Mouse (Mus musculus) kidney, adult 18-20 months (tissue): ENCODE results near the gene Gm13696.
"Not testable (repeated sequence)": the region's sequence is repeated elsewhere in the genome, so short reads cannot be mapped to it uniquely, and the experiment has no call there.

Experiments
- DNase-seq: peaks from one replicate; pipeline ENCODE4 v3.0.0; 2021

Gene Gm13696

DNA sequence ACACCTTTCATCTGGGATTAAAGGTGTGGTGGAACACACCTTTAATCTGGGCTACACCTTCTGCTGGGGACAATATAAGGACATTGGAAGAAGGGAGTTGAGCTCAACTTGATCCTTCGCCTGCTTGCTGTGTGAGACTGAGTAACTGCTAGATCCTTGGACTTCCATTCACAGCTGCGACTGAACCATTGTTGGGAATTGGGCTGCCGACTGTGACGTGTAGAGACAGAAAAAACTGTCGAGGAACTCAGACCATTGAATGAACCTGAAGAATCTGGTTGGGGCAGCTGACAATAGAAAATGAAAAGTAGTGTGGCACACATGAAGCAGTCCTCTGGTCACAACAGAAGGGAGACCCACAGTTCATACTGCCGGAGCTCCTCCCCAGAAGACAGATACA, at the start of gene Gm13696:
Gm13696 (plus strand) TSS at position 301 of the 400 bp plus-strand sequence.
- DNase-seq: not testable (repeated sequence)

DNA sequence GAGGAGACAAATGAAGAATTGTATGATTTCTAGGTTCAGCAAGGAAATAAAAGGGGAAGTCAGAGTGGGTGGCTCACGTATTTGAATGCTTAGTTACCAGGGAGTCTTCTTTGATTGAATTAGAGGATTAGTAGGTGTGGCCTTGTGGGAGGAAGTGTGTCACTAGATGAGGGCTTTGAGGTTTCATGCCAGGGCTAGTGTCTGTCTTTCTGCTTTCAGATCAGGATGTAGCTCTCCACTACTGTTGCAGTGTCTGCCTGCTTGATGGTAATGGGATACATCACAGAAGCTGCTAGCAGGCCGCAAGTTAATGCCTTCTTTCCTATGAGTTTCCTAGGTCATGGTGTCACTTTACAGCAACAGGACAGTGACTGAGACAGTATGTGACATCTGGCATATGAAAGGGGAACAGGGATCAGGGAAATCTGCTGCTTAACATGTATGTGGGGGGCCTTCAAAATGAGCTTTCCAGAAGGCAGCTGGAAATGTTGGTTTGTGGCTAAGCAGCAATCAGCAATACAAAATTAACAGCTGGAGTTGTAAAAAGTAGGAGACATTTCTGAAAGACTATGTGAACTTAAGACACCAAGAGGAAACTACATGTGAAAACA, 43.3 kb upstream of the Gm13696 start:
- DNase-seq: no peak

GRCm38 (mm10) chr2:83940931-83941361, 32.0 kb upstream of the Gm13696 start, which contains the start of gene Zswim2:
Gene Zswim2, minus strand, starts transcription at chr2:83941228.
- DNase-seq: peak; percentile 24

DNA sequence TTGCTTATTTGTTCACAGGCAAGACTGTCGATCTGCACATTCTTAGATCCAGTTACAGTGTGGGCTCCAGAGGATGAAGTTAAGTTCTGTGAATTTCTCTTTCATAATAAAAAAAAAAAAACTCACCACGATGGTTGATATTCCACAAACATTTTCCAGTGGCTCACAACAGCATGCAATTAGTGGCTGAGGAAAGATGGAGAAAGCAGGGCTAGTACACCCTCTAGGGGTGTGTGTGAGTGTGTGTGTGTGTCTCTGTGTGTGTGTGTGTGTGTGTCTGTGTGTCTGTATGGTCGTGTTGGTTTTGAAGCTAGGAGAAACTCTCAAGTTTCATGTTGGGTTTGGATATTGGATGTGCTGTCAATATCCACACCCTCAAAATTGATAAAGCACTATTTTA, 31.5 kb upstream of the Gm13696 start:
- DNase-seq: no peak

DNA sequence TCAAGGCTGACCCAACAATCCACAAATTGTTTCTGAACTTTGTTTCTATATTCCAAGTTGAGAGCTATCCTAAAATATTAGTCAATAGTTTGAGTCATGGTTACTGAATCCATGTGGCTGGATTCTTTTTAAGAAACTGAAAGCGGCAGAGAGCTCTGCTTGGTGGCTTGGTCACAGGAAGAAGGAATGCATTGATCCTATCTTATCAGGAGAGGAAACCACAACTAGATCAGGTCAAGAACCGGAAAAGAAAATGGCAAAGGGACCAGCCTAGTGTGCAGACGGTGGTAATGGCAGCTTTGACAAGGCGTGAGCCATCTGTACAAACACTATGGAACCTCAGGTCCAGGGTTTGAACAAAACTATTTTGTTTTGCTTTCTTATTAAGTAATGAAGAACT, 31.1 kb upstream of the Gm13696 start:
- DNase-seq: no peak

DNA sequence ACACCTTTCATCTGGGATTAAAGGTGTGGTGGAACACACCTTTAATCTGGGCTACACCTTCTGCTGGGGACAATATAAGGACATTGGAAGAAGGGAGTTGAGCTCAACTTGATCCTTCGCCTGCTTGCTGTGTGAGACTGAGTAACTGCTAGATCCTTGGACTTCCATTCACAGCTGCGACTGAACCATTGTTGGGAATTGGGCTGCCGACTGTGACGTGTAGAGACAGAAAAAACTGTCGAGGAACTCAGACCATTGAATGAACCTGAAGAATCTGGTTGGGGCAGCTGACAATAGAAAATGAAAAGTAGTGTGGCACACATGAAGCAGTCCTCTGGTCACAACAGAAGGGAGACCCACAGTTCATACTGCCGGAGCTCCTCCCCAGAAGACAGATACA, 17.5 kb upstream of the Gm13696 start, which contains the start of gene Gm13698:
Gm13698 (plus strand) TSS at position 301 of the 400 bp plus-strand sequence.
- DNase-seq: not testable (repeated sequence)

DNA sequence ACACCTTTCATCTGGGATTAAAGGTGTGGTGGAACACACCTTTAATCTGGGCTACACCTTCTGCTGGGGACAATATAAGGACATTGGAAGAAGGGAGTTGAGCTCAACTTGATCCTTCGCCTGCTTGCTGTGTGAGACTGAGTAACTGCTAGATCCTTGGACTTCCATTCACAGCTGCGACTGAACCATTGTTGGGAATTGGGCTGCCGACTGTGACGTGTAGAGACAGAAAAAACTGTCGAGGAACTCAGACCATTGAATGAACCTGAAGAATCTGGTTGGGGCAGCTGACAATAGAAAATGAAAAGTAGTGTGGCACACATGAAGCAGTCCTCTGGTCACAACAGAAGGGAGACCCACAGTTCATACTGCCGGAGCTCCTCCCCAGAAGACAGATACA, 11.7 kb upstream of the Gm13696 start, which contains the start of gene Gm13693:
Gm13693 (plus strand) TSS at position 301 of the 400 bp plus-strand sequence.
- not testable (repeated sequence) for DNase-seq

DNA sequence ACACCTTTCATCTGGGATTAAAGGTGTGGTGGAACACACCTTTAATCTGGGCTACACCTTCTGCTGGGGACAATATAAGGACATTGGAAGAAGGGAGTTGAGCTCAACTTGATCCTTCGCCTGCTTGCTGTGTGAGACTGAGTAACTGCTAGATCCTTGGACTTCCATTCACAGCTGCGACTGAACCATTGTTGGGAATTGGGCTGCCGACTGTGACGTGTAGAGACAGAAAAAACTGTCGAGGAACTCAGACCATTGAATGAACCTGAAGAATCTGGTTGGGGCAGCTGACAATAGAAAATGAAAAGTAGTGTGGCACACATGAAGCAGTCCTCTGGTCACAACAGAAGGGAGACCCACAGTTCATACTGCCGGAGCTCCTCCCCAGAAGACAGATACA, 5.9 kb upstream of the Gm13696 start, which contains the start of gene Gm13695:
Gm13695 (plus strand) TSS at position 301 of the 400 bp plus-strand sequence.
- not testable (repeated sequence) for DNase-seq

- DNase-seq: not testable (repeated sequence)
These were observed 5.7 kb downstream of the Gm13696 start, which contains the start of gene Gm13694 for GRCm38 (mm10) chr2:83978633-83979032. Gene Gm13694, plus strand, starts transcription at chr2:83978933.

DNA sequence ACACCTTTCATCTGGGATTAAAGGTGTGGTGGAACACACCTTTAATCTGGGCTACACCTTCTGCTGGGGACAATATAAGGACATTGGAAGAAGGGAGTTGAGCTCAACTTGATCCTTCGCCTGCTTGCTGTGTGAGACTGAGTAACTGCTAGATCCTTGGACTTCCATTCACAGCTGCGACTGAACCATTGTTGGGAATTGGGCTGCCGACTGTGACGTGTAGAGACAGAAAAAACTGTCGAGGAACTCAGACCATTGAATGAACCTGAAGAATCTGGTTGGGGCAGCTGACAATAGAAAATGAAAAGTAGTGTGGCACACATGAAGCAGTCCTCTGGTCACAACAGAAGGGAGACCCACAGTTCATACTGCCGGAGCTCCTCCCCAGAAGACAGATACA, 11.5 kb downstream of the Gm13696 start, which contains the start of gene Gm13697:
Gm13697 (plus strand) TSS at position 301 of the 400 bp plus-strand sequence.
- DNase-seq: not testable (repeated sequence)

GRCm38 (mm10) chr2:83990253-83990652, 17.3 kb downstream of the Gm13696 start, which contains the start of gene Gm13691:
Gene Gm13691, plus strand, starts transcription at chr2:83990553.
- DNase-seq: not testable (repeated sequence)

DNA sequence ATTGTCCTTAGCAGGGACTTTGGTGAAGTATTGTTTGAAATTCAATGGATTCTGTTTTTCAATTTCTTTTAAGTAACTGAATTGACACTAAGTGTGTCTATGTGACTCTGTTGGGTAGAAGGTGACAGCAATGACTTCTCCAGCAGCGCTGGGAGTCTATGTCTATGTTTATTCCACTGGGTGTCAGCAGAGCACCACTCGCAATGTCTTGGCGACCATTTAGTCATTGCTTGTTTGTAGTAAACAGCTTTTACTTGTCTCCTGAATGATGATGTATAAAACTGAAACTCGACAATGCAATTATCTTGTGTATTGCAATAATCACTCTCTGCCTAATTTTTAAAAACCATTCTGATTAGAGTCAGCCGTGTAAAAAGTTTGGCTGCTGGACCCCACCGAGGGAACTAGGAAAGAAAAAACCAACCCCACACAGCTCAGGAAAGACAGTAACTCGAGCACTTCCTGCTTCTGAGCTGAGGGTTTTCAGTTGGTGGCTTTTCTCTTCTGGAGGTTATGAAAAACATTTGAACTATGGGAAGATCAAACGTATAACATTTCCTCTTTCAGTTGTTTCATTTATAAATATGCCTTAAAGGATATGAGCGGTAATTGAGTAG, 20.8 kb downstream of the Gm13696 start:
- DNase-seq: not testable (repeated sequence)

DNA sequence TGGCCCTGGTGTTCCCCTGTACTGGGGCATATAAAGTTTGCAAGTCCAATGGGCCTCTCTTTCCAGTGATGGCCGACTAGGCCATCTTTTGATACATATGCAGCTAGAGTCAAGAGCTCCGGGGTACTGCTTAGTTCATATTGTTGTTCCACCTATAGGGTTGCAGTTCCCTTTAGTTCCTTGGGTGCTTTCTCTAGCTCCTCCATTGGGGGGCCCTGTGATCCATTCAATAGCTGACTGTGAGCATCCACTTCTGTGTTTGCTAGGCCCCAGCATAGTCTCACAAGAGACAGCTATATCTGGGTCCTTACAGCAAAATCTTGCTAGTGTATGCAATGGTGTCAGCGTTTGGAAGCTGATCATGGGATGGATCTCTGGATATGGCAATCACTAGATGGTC, 21.6 kb downstream of the Gm13696 start:
- DNase-seq: not testable (repeated sequence)

GRCm38 (mm10) chr2:84008913-84009312, 36.0 kb downstream of the Gm13696 start:
- DNase-seq: no peak

- no peak for DNase-seq
These were observed 36.9 kb downstream of the Gm13696 start for GRCm38 (mm10) chr2:84009818-84010217.

DNA sequence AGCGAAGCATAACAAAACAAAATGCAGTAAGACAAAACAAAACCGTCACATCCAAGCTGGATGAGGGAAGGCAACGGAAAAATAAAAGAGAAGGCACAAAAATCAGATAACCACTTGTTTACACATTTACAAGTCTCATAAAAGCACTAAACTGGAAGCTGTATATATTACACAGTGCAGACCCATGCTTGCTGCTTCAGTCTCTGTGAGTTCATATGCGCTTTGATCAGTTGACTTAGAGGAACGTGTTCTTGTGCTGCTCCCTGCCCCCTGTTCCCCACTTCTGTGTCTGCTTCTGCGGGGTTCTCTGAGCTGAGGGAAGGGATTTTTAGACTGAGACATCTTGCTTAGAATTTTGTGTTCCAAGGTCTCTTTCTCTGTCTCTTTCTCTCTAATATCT, 41.6 kb downstream of the Gm13696 start:
- no peak for DNase-seq

- DNase-seq: not testable (repeated sequence)
These were observed 43.4 kb downstream of the Gm13696 start for GRCm38 (mm10) chr2:84016291-84016690.

- no peak for DNase-seq
These were observed 45.4 kb downstream of the Gm13696 start for GRCm38 (mm10) chr2:84018330-84018729.

DNA sequence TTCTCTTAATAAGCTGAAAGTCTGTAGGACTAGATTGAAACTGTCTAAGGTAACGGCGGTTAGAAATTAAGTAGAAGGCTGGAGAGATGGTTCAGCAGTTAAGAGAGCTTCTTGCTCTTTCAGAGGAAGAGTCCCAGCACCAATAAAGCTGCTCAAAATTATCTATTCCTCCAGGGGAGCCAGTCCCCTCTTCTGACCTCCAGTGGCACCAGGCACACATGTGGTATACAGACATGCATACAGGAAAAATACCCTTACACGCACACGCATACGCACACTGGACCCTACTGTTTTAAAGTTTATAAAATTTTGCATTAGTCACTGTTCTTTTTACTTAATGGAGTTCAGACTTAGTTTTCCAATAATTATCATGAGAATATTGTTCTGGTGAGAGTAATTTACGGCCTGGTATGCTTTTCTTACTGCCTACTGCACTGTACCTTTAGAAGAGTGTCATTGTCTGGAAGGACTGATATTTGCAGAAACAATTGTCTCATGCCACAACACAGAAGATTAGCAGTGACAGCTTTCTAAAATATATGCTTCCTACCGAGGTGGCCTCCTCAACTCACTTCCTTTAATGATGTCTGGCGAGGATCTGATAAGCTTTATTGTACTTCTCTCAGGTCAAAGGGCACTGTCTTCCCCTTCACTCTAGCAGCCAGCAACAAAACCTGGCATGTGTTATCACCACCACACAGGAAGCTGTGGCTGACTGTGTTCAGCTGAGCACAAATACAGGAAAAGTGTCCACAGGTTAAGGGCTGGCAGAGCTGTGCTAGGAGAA, 46.8 kb downstream of the Gm13696 start:
- DNase-seq: peak; percentile 27

GRCm38 (mm10) chr2:84021930-84022329, 49.0 kb downstream of the Gm13696 start:
- DNase-seq: no peak

DNA sequence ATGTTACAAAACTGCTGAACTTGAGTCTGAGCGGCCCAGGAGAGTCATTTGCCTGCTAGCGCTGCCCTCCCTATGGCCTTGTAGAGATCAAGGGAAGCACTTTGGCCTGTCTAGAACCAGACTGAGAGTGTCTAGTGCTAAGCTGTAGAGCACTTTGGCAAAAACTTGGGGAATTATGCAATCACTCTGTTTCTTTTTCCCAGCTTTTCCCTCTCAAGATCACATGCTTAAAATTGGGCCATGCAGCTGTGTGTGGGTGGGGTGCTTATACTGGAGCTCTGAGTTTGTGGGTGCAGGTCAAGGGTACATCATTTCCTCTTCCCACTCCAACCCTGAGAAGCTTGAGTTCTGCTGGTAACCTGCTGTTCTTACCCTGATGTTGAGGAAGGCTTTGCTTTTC, 50.0 kb downstream of the Gm13696 start:
- no peak for DNase-seq

DNA sequence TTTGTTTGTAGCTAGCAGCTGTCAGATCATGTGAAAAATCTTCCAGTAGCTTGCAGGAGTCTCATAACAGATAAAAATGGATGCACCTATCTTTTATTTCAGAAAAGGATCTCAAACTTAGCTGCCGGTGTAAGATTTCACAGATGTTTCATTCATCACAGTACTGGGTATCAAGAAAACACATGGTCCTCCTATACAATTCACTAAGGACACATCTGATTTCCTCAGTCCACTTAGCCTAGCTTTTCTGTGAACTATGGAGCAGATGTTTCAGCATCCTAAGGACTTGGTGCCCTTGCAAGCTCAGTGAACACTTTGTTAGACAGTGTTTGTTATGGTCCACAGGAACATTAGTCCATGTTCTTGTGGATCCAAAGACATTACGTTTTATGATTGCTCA, 50.4 kb downstream of the Gm13696 start:
- no peak for DNase-seq
